Mouse (Mus musculus) MEL (cell line): ENCODE data around the gene S100pbp.

Source experiments
- CTCF ChIP-seq, 3 experiments: IDR thresholded peaks in 2 of 3; conservative IDR thresholded peaks in 1 of 3; 2 replicates each; pipeline ENCODE4 v1.5.1; 2011 to 2012; ENCODE audit warnings: low read length in 3 of 3, low read depth in 2 of 3, mild to moderate bottlenecking in 2 of 3, improper control_type of control experiment in 1 of 3, inconsistent platforms in 1 of 3, mixed read lengths in 1 of 3, moderate library complexity in 1 of 3; ENCODE audit not compliant: control insufficient read depth in 1 of 3, insufficient read depth in 1 of 3, poor library complexity in 1 of 3, severe bottlenecking in 1 of 3
- GABPA ChIP-seq: IDR thresholded peaks from 2 replicates; pipeline ENCODE4 v1.6.1; 2012; ENCODE audit warnings: low read depth, mild to moderate bottlenecking, inconsistent platforms, low read length, improper control_type of control experiment, moderate library complexity
- MAFK ChIP-seq: IDR thresholded peaks from 2 replicates; pipeline ENCODE4 v1.6.1; 2011; ENCODE audit warnings: low read depth, mild to moderate bottlenecking, low read length, improper control_type of control experiment, borderline replicate concordance
- MEF2A ChIP-seq: IDR thresholded peaks from 2 replicates; pipeline ENCODE4 v1.6.1; 2014; ENCODE audit warnings: low read depth, mild to moderate bottlenecking, inconsistent platforms, low read length, improper control_type of control experiment; ENCODE audit not compliant: poor library complexity, insufficient replicate concordance, severe bottlenecking; ENCODE audit errors: extremely low read depth
- NRF1 ChIP-seq: IDR thresholded peaks from 2 replicates; pipeline ENCODE4 v1.6.1; 2014; ENCODE audit warnings: low read depth, mild to moderate bottlenecking, inconsistent platforms, low read length, improper control_type of control experiment, moderate library complexity; ENCODE audit not compliant: poor library complexity, insufficient read depth, severe bottlenecking
- RCOR1 ChIP-seq: IDR thresholded peaks from 2 replicates; pipeline ENCODE4 v1.6.1; 2012; ENCODE audit warnings: low read depth, mild to moderate bottlenecking, inconsistent platforms, low read length, improper control_type of control experiment
- TAL1 ChIP-seq: IDR thresholded peaks from 2 replicates; pipeline ENCODE4 v1.6.1; 2012; ENCODE audit warnings: mild to moderate bottlenecking, inconsistent platforms, low read length, moderate library complexity, mixed read lengths
- TCF12 ChIP-seq: IDR thresholded peaks from 2 replicates; pipeline ENCODE4 v1.6.1; 2014; ENCODE audit warnings: low read depth, mild to moderate bottlenecking, inconsistent platforms, low read length, improper control_type of control experiment, moderate library complexity
- USF2 ChIP-seq, 2 experiments: IDR thresholded peaks; 2 replicates each; pipeline ENCODE4 v1.6.1; 2011 to 2012; ENCODE audit warnings: improper control_type of control experiment in 2 of 2, low read length in 2 of 2, borderline replicate concordance in 1 of 2, inconsistent platforms in 1 of 2, low read depth in 1 of 2, mild to moderate bottlenecking in 1 of 2; ENCODE audit not compliant: insufficient read depth in 1 of 2
- ZNF384 ChIP-seq: IDR thresholded peaks from 2 replicates; pipeline ENCODE4 v1.6.1; 2012; ENCODE audit warnings: low read depth, mild to moderate bottlenecking, inconsistent platforms, low read length, improper control_type of control experiment

GRCm38 (mm10) chr4:129119708-129120107, 69.8 kb downstream of the S100pbp start:
- TF ChIP-seq USF2 (IDR thresholded peaks at IDR 0.05; ENCODE audit: borderline replicate concordance in 1 of 2, insufficient read depth in 1 of 2, low read depth in 1 of 2, low read length in 2 of 2) (no peak), ZNF384 (no peak), CTCF (IDR thresholded peaks at IDR 0.05 in 2 of 3, conservative IDR thresholded peaks at IDR 0.05 in 1 of 3; ENCODE audit: control insufficient read depth in 1 of 3, insufficient read depth in 1 of 3, low read depth in 2 of 3, low read length in 3 of 3, poor library complexity in 1 of 3, severe bottlenecking in 1 of 3) (no peak), RCOR1 (no peak), NRF1 (no peak), MEF2A (no peak), MAFK (no peak), TAL1 (no peak), GABPA (no peak), TCF12 (no peak)
